Mouse (Mus musculus): ENCODE results near the gene Cxcl12. TPM values are rescaled to one million over a fixed set of nuclear protein-coding genes. Genes with fewer than 3 reads are reported as not detected.

The Cxcl12 gene
- polyA plus RNA-seq, 1 experiment from 2014 or later = 6.0 TPM

DNA sequence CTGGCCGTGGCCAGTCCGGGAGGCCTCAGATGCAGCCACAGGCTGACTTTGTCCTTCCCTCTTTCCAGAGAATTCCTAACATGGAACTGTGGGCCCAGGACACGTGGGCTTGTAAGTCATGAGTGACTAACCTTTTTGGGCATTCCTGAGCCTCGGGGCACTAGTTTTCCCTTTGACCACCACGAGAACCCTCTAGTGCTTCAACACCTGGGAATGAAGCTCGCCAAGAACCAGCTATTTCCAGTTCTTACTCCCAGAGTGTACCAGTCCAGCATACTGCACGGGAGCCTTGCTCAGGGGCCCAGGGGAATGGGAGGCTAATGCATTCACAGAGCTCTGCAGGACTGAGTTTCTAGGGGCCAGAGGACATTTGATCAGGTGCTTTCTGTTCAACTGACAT lies 24.3 kb downstream of the Cxcl12 start:
- 87% methylated on average over 7 of the region's 7 CpGs for WGBS
- Histone ChIP-seq H3K9ac (replicated peaks; ENCODE audit: low read depth, low read length) (no peak overlapping the region), H3K4me2 (ENCODE audit: low read depth, low read length) (no peak overlapping the region), H3K4me1 (ENCODE audit: control insufficient read depth, insufficient read depth, low read length) (no peaks in the 10 kb centered on the region), H3K27ac (ENCODE audit: low read depth, low read length) (no peak overlapping the region), H3K4me3 (ENCODE audit: low read depth, low read length) (no peak overlapping the region), H3K36me3 (ENCODE audit: control insufficient read depth, insufficient read depth, low read length) (no peaks in the 10 kb centered on the region), H3K9me3 (ENCODE audit: control insufficient read depth, low read length) (no peaks in the 10 kb centered on the region), H3K27me3 (ENCODE audit: control insufficient read depth, insufficient read depth, low read length) (no peaks in the 10 kb centered on the region)
- ATAC-seq (ENCODE audit: low read depth) = no peak

DNA sequence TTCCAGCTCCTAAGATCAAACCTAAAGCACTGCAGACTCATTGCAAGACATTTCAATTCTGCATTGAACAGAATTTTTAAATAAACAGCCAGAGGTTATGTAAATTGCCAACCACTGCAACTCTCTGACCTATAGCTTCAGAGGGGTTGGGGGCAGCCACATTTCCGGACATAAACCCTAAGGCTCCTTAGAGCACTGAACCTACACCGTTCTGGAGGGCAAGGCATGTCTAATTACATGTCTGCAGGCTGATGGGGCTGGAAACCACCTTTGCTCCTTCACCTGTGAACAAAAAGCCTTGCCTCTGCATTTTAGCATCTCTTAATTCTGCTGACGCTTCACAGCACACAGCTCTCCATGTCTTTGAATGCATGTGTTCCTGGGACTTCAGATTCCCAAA lies 26.9 kb downstream of the Cxcl12 start:
- no peak overlapping the region for H3K4me2 ChIP-seq (ENCODE audit: low read depth, low read length)
- 82% methylated on average over 3 of the region's 3 CpGs for whole genome bisulfite sequencing
- H3K4me3 ChIP-seq (ENCODE audit: low read depth, low read length) = no peak overlapping the region
- H3K36me3 ChIP-seq (ENCODE audit: control insufficient read depth, insufficient read depth, low read length) = no peaks in the 10 kb centered on the region
- H3K9ac ChIP-seq (replicated peaks; ENCODE audit: low read depth, low read length) = no peak overlapping the region
- no peaks in the 10 kb centered on the region for H3K9me3 ChIP-seq (ENCODE audit: control insufficient read depth, low read length)
- no peaks in the 10 kb centered on the region for H3K4me1 ChIP-seq (ENCODE audit: control insufficient read depth, insufficient read depth, low read length)
- no peak for ATAC-seq (ENCODE audit: low read depth)
- no peaks in the 10 kb centered on the region for H3K27me3 ChIP-seq (ENCODE audit: control insufficient read depth, insufficient read depth, low read length)
- no peak overlapping the region for H3K27ac ChIP-seq (ENCODE audit: low read depth, low read length)

- no peak overlapping the region for H3K4me2 ChIP-seq (ENCODE audit: low read depth, low read length)
- H3K4me3 ChIP-seq (ENCODE audit: low read depth, low read length) = no peak overlapping the region
- H3K27ac ChIP-seq (ENCODE audit: low read depth, low read length) = no peak overlapping the region
- H3K4me1 ChIP-seq (ENCODE audit: control insufficient read depth, insufficient read depth, low read length) = no peaks in the 10 kb centered on the region
- no peaks in the 10 kb centered on the region for H3K9me3 ChIP-seq (ENCODE audit: control insufficient read depth, low read length)
- no peak overlapping the region for H3K9ac ChIP-seq (replicated peaks; ENCODE audit: low read depth, low read length)
- no peaks in the 10 kb centered on the region for H3K27me3 ChIP-seq (ENCODE audit: control insufficient read depth, insufficient read depth, low read length)
- WGBS = 82% methylated on average over 4 of the region's 4 CpGs
- ATAC-seq (ENCODE audit: low read depth) = no peak
- H3K36me3 ChIP-seq (ENCODE audit: control insufficient read depth, insufficient read depth, low read length) = no peaks in the 10 kb centered on the region
These were observed 30.5 kb downstream of the Cxcl12 start for GRCm38 (mm10) chr6:117198871-117199270.

DNA sequence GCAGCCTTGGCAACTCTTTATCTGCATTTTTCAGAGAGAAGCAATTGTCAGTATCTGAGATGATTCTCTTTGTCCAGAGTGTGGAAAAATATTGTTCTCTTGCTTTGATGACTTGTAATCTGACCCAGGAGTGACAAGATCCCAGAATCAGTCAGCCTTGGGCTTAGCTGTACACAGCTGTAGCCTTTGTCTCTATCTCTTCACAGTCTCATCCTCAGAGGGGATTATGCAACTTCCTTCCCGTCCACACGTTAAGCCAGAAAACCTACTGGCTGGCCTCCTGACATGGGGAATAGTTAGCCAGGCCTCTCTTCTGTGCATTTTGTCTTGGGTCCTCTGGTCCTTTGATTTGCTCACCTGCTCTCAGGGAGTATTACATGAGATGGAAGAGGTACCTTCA lies 31.4 kb downstream of the Cxcl12 start:
- ATAC-seq (ENCODE audit: low read depth) = no peak
- Histone ChIP-seq H3K27me3 (ENCODE audit: control insufficient read depth, insufficient read depth, low read length) (no peaks in the 10 kb centered on the region), H3K9me3 (ENCODE audit: control insufficient read depth, low read length) (no peaks in the 10 kb centered on the region), H3K9ac (replicated peaks; ENCODE audit: low read depth, low read length) (no peak overlapping the region), H3K4me1 (ENCODE audit: control insufficient read depth, insufficient read depth, low read length) (no peaks in the 10 kb centered on the region), H3K4me3 (ENCODE audit: low read depth, low read length) (no peak overlapping the region), H3K36me3 (ENCODE audit: control insufficient read depth, insufficient read depth, low read length) (no peaks in the 10 kb centered on the region), H3K27ac (ENCODE audit: low read depth, low read length) (no peak overlapping the region), H3K4me2 (ENCODE audit: low read depth, low read length) (no peak overlapping the region)
- WGBS = 49% methylated on average over 2 of the region's 2 CpGs

DNA sequence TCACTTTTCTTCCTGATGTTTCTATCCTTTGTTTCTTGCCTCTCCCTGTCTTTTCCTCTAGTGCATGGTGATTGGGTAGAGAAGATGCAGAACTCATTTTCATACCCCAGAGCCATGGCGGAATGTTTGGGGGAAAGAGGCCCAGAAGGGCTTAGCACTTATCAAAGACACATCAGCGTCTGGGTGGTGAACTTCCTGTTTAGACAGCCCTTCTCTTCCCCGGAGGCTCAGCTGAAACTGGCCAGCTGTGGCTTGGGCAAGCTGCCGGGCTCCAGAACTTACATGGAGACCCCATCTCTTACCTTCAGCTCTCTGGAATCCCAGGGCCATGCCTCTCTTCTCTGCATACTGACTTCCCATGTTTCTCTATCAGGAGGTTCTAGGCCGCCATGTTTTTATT lies 32.6 kb downstream of the Cxcl12 start:
- Histone ChIP-seq H3K27ac (ENCODE audit: low read depth, low read length) (no peak overlapping the region), H3K36me3 (ENCODE audit: control insufficient read depth, insufficient read depth, low read length) (no peaks in the 10 kb centered on the region), H3K9me3 (ENCODE audit: control insufficient read depth, low read length) (no peaks in the 10 kb centered on the region), H3K27me3 (ENCODE audit: control insufficient read depth, insufficient read depth, low read length) (no peaks in the 10 kb centered on the region), H3K4me1 (ENCODE audit: control insufficient read depth, insufficient read depth, low read length) (no peaks in the 10 kb centered on the region), H3K4me2 (ENCODE audit: low read depth, low read length) (no peak overlapping the region), H3K4me3 (ENCODE audit: low read depth, low read length) (no peak overlapping the region), H3K9ac (replicated peaks; ENCODE audit: low read depth, low read length) (no peak overlapping the region)
- no peak for ATAC-seq (ENCODE audit: low read depth)
- WGBS = 82% methylated on average over 5 of the region's 5 CpGs

DNA sequence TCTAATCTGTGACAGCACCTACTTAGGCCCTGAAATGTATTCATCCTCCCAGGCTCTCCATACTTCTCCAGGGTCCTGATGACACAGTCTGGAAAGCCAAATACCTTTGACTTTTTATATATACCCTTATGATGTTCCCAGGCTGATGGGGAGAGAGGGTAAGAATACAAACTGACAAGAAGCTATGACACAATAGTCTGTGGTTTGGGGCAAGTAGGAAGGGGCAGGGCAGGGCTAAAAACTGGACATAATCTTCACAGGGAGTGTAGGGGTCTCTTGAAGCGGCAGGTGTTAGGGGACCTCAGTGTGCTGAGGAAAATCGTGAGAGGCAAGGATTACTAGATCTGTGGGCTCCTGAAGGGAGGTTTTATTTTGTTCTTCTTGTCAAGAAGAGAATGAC lies 33.1 kb downstream of the Cxcl12 start:
- H3K4me2 ChIP-seq (ENCODE audit: low read depth, low read length) = no peak overlapping the region
- no peaks in the 10 kb centered on the region for H3K9me3 ChIP-seq (ENCODE audit: control insufficient read depth, low read length)
- H3K36me3 ChIP-seq (ENCODE audit: control insufficient read depth, insufficient read depth, low read length) = no peaks in the 10 kb centered on the region
- no peak overlapping the region for H3K27ac ChIP-seq (ENCODE audit: low read depth, low read length)
- H3K4me1 ChIP-seq (ENCODE audit: control insufficient read depth, insufficient read depth, low read length) = no peaks in the 10 kb centered on the region
- no peaks in the 10 kb centered on the region for H3K27me3 ChIP-seq (ENCODE audit: control insufficient read depth, insufficient read depth, low read length)
- 95% methylated on average over 2 of the region's 2 CpGs for WGBS
- H3K4me3 ChIP-seq (ENCODE audit: low read depth, low read length) = no peak overlapping the region
- H3K9ac ChIP-seq (replicated peaks; ENCODE audit: low read depth, low read length) = no peak overlapping the region
- ATAC-seq (ENCODE audit: low read depth) = no peak

GRCm38 (mm10) chr6:117201859-117202258 lies 33.5 kb downstream of the Cxcl12 start:
- H3K4me2 ChIP-seq (ENCODE audit: low read depth, low read length) = no peak overlapping the region
- 89% methylated on average over 8 of the region's 8 CpGs for WGBS
- no peaks in the 10 kb centered on the region for H3K36me3 ChIP-seq (ENCODE audit: control insufficient read depth, insufficient read depth, low read length)
- H3K27me3 ChIP-seq (ENCODE audit: control insufficient read depth, insufficient read depth, low read length) = no peaks in the 10 kb centered on the region
- H3K27ac ChIP-seq (ENCODE audit: low read depth, low read length) = no peak overlapping the region
- no peaks in the 10 kb centered on the region for H3K4me1 ChIP-seq (ENCODE audit: control insufficient read depth, insufficient read depth, low read length)
- no peak overlapping the region for H3K9ac ChIP-seq (replicated peaks; ENCODE audit: low read depth, low read length)
- no peak overlapping the region for H3K4me3 ChIP-seq (ENCODE audit: low read depth, low read length)
- H3K9me3 ChIP-seq (ENCODE audit: control insufficient read depth, low read length) = no peaks in the 10 kb centered on the region
- ATAC-seq (ENCODE audit: low read depth) = no peak

DNA sequence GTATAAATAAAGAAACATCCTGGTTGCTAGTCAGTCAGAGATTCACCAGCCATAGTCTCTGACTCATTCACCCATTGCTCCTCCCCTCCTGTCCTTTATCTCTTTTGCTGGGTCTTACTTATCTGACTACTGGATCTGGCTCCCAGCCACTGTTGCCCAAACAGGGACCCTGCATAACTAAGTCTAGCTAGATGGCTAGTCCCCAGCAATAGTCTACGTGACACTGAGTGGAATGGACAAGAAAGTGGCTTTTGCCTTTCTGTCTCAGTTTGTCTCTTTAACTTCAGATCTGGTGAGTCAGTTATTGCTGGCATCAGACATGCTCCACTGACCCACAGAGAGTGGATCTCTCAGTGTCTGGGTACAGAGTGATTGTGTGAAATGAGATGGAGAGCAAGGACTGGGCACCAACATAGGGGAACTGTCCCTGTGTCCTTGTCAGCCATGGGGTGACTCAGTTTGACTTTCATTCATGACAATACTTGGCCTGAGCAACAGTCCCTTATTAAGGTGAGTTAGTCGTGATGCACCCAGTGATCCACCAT lies 34.6 kb downstream of the Cxcl12 start:
- no peak overlapping the region for H3K9ac ChIP-seq (replicated peaks; ENCODE audit: low read depth, low read length)
- WGBS = 92% methylated on average over 2 of the region's 2 CpGs
- ATAC-seq (ENCODE audit: low read depth) = no peak

DNA sequence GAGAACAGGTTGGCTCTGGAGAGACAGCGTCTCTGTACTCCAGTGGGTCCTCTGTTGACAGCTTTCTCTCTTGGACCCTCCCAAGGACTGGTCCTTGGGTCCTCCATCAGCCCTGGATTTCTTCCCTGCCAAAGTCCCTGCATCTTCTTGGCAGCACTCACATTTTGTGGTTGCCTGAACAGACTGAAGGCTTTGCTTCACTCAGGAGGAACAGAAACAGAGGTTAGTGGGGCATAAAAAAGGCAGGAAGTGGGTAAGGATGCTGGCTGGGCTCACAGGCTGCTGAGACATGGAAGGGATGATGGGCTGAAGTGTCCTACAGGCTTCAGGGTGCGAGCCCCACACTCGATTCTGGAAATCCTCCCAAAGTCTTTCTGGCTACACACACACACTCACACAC lies 35.8 kb downstream of the Cxcl12 start:
- no peaks in the 10 kb centered on the region for H3K36me3 ChIP-seq (ENCODE audit: control insufficient read depth, insufficient read depth, low read length)
- H3K9ac ChIP-seq (replicated peaks; ENCODE audit: low read depth, low read length) = no peak overlapping the region
- no peaks in the 10 kb centered on the region for H3K27me3 ChIP-seq (ENCODE audit: control insufficient read depth, insufficient read depth, low read length)
- no peak for ATAC-seq (ENCODE audit: low read depth)
- H3K4me1 ChIP-seq (ENCODE audit: control insufficient read depth, insufficient read depth, low read length) = no peaks in the 10 kb centered on the region
- H3K27ac ChIP-seq (ENCODE audit: low read depth, low read length) = no peak overlapping the region
- H3K4me2 ChIP-seq (ENCODE audit: low read depth, low read length) = no peak overlapping the region
- no peaks in the 10 kb centered on the region for H3K9me3 ChIP-seq (ENCODE audit: control insufficient read depth, low read length)
- 96% methylated on average over 3 of the region's 3 CpGs for WGBS
- H3K4me3 ChIP-seq (ENCODE audit: low read depth, low read length) = no peak overlapping the region

More for the DNA sequence above, 34.6 kb downstream of the Cxcl12 start:
- H3K27ac ChIP-seq (ENCODE audit: low read depth, low read length) = no peak overlapping the region
- H3K27me3 ChIP-seq (ENCODE audit: control insufficient read depth, insufficient read depth, low read length) = no peaks in the 10 kb centered on the region
- H3K36me3 ChIP-seq (ENCODE audit: control insufficient read depth, insufficient read depth, low read length) = no peaks in the 10 kb centered on the region
- no peaks in the 10 kb centered on the region for H3K9me3 ChIP-seq (ENCODE audit: control insufficient read depth, low read length)
- H3K4me2 ChIP-seq (ENCODE audit: low read depth, low read length) = no peak overlapping the region
- no peak overlapping the region for H3K4me3 ChIP-seq (ENCODE audit: low read depth, low read length)
- no peaks in the 10 kb centered on the region for H3K4me1 ChIP-seq (ENCODE audit: control insufficient read depth, insufficient read depth, low read length)

GRCm38 (mm10) chr6:117206834-117207233 lies 38.5 kb downstream of the Cxcl12 start:
- no peaks in the 10 kb centered on the region for H3K4me1 ChIP-seq (ENCODE audit: control insufficient read depth, insufficient read depth, low read length)
- no peaks in the 10 kb centered on the region for H3K27me3 ChIP-seq (ENCODE audit: control insufficient read depth, insufficient read depth, low read length)
- H3K9me3 ChIP-seq (ENCODE audit: control insufficient read depth, low read length) = no peaks in the 10 kb centered on the region
- no peaks in the 10 kb centered on the region for H3K36me3 ChIP-seq (ENCODE audit: control insufficient read depth, insufficient read depth, low read length)
- ATAC-seq (ENCODE audit: low read depth) = no peak
- 85% methylated on average over 2 of the region's 2 CpGs for WGBS
- H3K4me3 ChIP-seq (ENCODE audit: low read depth, low read length) = no peak overlapping the region
- no peak overlapping the region for H3K27ac ChIP-seq (ENCODE audit: low read depth, low read length)
- H3K4me2 ChIP-seq (ENCODE audit: low read depth, low read length) = no peak overlapping the region
- no peak overlapping the region for H3K9ac ChIP-seq (replicated peaks; ENCODE audit: low read depth, low read length)

Measured in neural tube, embryonic 14.5 days (tissue).